Mouse (Mus musculus): ENCODE measurements around the gene Gba. TPM values are rescaled to one million over a fixed set of nuclear protein-coding genes. Genes with fewer than 3 reads are reported as not detected.
"Not testable (repeated sequence)": the region's sequence is repeated elsewhere in the genome, so short reads cannot be mapped to it uniquely, and the experiment has no call there.

The Gba gene
- 88.5 and 99.3 TPM in 2 replicates for polyA plus RNA-seq (2012; rRNA removed)

- 18% methylated on average over 13 of the region's 13 CpGs for WGBS
- peak; percentile 83 for DNase-seq (ENCODE audit: low read depth, low spot score)
Measured at GRCm38 (mm10) chr3:89202253-89203141, at the start of gene Gba. TSS of gene Gba (plus strand) at chr3:89202928.

DNA sequence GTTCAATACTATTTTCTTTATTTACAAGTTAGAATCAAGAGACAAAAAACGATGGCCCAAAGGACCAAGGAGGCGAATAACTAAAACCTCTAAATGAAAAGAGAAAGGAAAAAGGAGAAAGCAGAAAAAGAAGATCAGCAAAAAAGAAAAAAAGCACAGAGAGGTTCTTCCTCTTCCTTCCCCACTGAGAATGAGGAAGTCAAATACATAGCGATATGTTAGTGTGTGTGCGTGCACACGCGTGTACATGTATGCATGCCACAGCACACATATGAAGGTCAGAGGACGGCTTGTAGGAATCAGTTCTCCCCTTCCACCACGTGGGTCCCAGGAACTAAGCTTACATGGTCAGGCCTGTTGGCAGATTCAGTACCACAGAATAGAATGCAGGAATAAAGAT, 45.8 kb upstream of the Gba start:
- 82% methylated on average over 8 of the region's 8 CpGs for WGBS
- DNase-seq (ENCODE audit: low read depth, low spot score), result no peak

GRCm38 (mm10) chr3:89158651-89159050, 44.1 kb upstream of the Gba start:
- WGBS, result 26% methylated on average over 7 of the region's 7 CpGs
- no peak for DNase-seq (ENCODE audit: low read depth, low spot score)

DNA sequence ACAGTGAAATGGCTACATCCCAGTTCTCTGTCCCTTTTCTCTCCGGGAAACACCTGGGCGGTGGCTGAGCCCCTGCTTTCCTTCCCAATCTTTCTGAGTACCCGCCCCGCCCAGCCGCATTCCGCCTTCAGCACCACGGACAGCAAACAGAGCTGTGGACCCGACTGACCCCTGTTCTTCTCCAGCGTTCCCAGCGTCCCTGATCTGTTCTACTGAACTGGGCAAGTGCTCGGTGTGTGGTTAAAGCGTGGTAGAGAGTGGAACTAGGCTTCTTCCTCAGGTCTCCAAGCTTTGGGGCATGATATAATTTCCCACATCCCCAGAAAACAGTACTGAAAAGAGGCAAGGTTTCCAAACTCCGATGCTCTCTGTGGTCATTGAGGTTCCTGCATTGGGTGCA, 43.5 kb upstream of the Gba start:
- DNase-seq (ENCODE audit: low read depth, low spot score), result no peak
- WGBS, result 2% methylated on average over 13 of the region's 13 CpGs

- no peak for DNase-seq (ENCODE audit: low read depth, low spot score)
- WGBS, result 1% methylated on average over 66 of the region's 66 CpGs
Measured at GRCm38 (mm10) chr3:89159616-89160344, 42.9 kb upstream of the Gba start, which contains the start of gene Hcn3. TSS of gene Hcn3 (minus strand) at chr3:89160196.

- not testable (repeated sequence) for DNase-seq (ENCODE audit: low read depth, low spot score)
Measured at GRCm38 (mm10) chr3:89161207-89161606, 41.5 kb upstream of the Gba start.

- no peak for DNase-seq (ENCODE audit: low read depth, low spot score)
- 79% methylated on average over 4 of the region's 4 CpGs for WGBS
Measured at GRCm38 (mm10) chr3:89161786-89162185, 40.9 kb upstream of the Gba start.

DNA sequence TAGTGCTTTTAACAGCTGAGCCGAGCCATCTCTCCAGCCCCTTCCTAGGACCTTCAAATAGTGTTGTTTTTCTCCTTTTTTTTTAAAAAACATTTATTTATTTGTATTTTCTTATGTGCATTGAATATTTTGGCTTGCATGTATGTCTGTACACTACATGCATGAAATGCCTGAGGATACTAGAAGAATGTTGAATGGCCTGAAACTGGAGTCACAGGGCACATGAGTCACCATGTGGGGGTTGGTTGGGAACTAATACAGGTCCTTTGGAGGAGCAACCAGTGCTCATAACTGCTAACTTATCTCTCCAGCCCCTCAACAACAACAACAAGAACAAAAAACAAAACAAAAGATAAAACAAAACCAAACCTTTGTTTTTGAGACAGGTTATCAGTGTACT, 39.6 kb upstream of the Gba start:
- WGBS, result 80% methylated on average over 1 of the region's 1 CpGs
- no peak for DNase-seq (ENCODE audit: low read depth, low spot score)

GRCm38 (mm10) chr3:89163643-89164245, 39.0 kb upstream of the Gba start:
- 64% methylated on average over 5 of the region's 5 CpGs for WGBS
- no peak for DNase-seq (ENCODE audit: low read depth, low spot score)

DNA sequence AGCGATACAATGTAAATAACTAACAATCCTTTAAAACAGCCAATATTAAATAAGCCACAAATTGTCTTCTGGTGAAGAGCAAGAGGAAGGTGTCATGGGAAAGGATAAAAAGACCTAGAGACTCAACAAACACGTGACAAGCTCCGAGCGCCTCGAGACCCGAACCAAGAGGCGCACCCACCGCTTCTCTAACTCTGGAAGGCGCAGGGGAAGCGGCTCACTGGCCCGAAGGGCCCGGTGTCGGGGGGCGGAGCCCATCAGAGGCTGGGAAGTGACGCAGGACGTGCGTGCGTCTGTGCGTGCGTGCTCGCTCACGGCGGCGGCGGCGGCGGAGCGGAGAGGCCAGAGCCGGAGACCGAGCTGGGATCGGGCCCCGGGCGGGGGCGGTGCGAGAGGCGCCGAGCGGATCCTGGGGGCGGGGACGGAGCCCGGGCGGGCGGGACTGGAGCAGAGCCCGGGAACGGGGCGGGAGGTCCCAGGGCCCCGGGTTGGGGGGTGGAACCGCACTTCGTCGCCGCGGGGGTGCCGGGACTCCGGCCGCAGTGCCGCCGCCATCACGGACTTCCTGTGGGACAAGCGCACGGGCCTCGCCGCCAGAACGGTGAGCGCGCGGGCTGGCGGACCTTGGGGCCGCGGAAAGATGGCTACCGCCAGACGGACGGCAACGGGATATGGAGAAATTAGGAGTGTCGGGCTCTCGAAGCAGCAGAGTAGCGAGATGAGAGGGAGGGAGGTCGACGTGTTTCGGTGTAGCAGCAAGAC, 38.0 kb upstream of the Gba start, which contains the start of gene Clk2:
TSS of gene Clk2 (plus strand) at position 290 of the 762 bp plus-strand sequence.
- peak; percentile 57 for DNase-seq (ENCODE audit: low read depth, low spot score)
- WGBS, result under 1% methylated on average over 78 of the region's 79 CpGs

- DNase-seq (ENCODE audit: low read depth, low spot score), result no peak
- WGBS, result 6% methylated on average over 12 of the region's 12 CpGs
Measured at GRCm38 (mm10) chr3:89165268-89165870, 37.4 kb upstream of the Gba start.

DNA sequence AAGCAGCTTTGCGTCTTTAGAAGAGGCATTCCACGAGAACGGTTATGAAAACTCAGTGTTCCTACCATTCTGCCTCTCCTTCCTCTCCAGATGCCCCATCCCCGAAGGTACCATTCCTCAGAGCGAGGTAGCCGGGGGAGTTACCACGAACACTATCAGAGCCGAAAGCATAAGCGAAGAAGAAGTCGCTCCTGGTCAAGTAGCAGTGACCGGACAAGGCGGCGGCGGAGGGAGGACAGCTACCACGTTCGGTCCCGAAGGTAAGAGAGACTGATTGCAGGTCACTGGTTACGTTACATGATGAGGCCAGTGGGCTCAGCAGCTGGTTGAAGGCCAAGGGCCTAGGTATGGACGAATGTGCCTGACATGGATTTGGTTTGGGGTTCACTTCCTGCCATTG, 35.8 kb upstream of the Gba start:
- WGBS, result 92% methylated on average over 19 of the region's 19 CpGs
- no peak for DNase-seq (ENCODE audit: low read depth, low spot score)

DNA sequence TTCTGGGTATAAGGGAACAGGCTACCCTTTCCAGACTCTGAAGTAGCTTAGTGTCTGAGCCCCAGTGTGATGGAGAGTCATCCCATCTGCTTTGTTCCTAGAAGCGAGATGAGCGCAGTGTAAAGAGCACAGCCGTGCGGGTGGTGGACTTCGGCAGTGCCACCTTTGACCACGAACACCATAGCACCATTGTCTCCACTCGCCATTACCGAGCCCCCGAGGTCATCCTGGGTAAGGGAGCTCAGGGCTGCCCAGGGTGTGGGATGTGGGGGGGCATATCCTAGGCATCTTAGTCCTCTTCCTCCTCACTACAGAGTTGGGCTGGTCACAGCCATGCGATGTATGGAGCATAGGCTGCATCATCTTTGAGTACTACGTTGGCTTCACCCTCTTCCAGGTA, 27.9 kb upstream of the Gba start:
- DNase-seq (ENCODE audit: low read depth, low spot score), result no peak
- 91% methylated on average over 11 of the region's 11 CpGs for WGBS

GRCm38 (mm10) chr3:89175544-89175943, 27.2 kb upstream of the Gba start:
- no peak for DNase-seq (ENCODE audit: low read depth, low spot score)
- 86% methylated on average over 10 of the region's 10 CpGs for WGBS

GRCm38 (mm10) chr3:89176421-89176820, 26.3 kb upstream of the Gba start:
- WGBS, result 81% methylated on average over 7 of the region's 7 CpGs
- no peak for DNase-seq (ENCODE audit: low read depth, low spot score)

- WGBS, result under 1% methylated on average over 43 of the region's 43 CpGs
- peak; percentile 92 for DNase-seq (ENCODE audit: low read depth, low spot score)
Measured at GRCm38 (mm10) chr3:89177242-89178106, 25.3 kb upstream of the Gba start, which contains the start of gene Scamp3. TSS of gene Scamp3 (plus strand) at chr3:89177473.

- DNase-seq (ENCODE audit: low read depth, low spot score), result no peak
- WGBS, result 2% methylated on average over 6 of the region's 6 CpGs
Measured at GRCm38 (mm10) chr3:89178107-89178385, 24.7 kb upstream of the Gba start.

- no peak for DNase-seq (ENCODE audit: low read depth, low spot score)
- 92% methylated on average over 11 of the region's 11 CpGs for WGBS
Measured at GRCm38 (mm10) chr3:89179056-89179455, 23.7 kb upstream of the Gba start.
